Mouse (Mus musculus): ENCODE results near the gene Tmem182. TPM values are rescaled to one million over a fixed set of nuclear protein-coding genes. Genes with fewer than 3 reads are reported as not detected.

Tmem182 gene
- 0.35 and 0.56 TPM in 2 replicates for polyA plus RNA-seq (2016; fragmentation: Nextera tagmentation; extraction: Ambion mirVana)

DNA sequence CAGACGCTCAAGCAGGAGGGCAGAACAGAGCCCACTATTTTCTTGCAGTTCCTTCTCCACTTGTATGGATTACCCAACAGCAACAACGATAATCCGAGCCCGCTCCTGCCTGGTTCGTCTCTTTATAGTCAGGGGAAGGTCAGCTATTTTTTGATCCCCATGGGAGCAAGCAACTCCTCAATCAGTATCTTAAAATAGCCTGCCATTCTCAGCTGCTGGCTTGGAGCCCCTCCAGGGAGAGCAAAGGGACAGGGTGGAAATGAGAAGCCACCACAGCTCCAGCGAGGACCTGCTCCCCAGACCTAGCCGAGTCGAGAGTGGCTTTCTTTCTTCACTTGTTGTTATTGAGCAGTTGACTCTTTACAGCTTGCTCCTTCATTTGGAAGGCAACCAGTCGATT is at the start of gene Tmem182:
Gene Tmem182 (plus strand): TSS at position 251 of the 400 bp plus-strand sequence.
- Histone ChIP-seq H3K4me1 (no peaks in the 10 kb centered on the region), H3K4me3 (no peak within 1 kb of the TSS), H3K36me3 (no peaks in the 10 kb centered on the region), H3K27me3 (replicated peaks) (no peaks in the 10 kb centered on the region), H3K27ac (no peak within 1 kb of the TSS), H3K9ac (no peak within 1 kb of the TSS), H3K4me2 (replicated peaks) (no peak within 1 kb of the TSS), H3K9me3 (no peaks in the 10 kb centered on the region)
- ATAC-seq (ENCODE audit: low FRiP score, low read depth) = no peak
- WGBS = 81% methylated on average over 9 of the region's 9 CpGs

DNA sequence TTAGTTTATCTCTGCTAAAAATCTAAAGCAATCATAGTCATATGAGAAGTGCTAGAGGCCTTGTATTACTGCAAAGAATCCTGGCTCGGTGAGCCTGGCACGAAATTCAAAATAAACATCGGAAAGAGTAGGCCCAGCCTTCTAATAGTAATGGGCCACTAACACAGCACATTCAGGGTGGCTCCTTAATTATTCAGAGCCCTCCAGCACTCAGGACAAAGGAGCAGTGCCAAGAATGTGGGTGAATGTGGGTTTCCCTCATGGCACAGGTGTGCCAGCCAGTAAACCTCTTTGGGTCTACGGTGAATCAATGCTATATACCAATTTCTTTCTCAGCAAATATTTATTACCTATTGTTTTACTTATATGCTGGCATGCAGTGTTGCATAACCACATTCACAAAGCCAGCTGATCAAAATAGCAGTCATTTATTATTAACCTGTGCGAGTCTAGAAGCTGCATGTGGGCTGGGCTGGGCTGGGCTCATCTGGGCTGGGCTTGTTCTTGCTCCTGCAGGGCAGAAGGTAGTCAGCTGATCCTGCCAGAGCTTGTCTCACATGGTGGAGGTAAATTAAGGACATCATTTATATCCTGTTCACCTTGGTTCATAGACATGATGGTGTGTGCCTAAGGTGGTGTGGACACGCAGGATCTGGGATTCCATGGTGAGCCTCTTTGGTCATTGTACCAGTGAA is 45.5 kb upstream of the Tmem182 start:
- H3K4me1 ChIP-seq = no peaks in the 10 kb centered on the region
- H3K27ac ChIP-seq = no peak overlapping the region
- no peaks in the 10 kb centered on the region for H3K27me3 ChIP-seq (replicated peaks)
- 88% methylated on average over 6 of the region's 6 CpGs for WGBS
- no peaks in the 10 kb centered on the region for H3K36me3 ChIP-seq
- H3K4me2 ChIP-seq (replicated peaks) = no peak overlapping the region
- no peak for ATAC-seq (ENCODE audit: low FRiP score, low read depth)
- H3K9ac ChIP-seq = no peak overlapping the region
- no peaks in the 10 kb centered on the region for H3K9me3 ChIP-seq
- H3K4me3 ChIP-seq = no peak overlapping the region

DNA sequence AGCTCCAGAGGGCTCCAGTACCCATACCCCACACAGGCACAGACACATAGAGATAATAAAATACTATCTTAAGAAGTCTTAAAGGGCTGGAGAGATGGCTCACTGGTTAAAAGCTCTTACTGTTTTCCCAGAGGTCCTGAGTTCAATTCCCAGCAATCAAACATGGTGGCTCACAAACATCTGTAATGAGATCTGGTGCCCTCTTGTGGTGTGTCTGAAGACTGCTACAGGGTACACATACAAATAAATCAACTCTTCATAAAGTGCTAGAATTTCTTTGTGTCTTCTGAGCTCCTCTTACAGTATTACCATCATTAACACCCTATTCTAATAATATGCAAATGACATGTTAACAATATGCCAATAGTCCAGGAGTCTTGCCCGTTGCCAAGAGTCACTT is 41.4 kb upstream of the Tmem182 start:
- Histone ChIP-seq H3K27ac (no peak overlapping the region), H3K4me2 (replicated peaks) (no peak overlapping the region), H3K4me1 (no peaks in the 10 kb centered on the region), H3K9me3 (no peaks in the 10 kb centered on the region), H3K27me3 (replicated peaks) (no peaks in the 10 kb centered on the region), H3K9ac (no peak overlapping the region), H3K4me3 (no peak overlapping the region), H3K36me3 (no peaks in the 10 kb centered on the region)
- ATAC-seq (ENCODE audit: low FRiP score, low read depth) = no peak
- 81% methylated on average over 1 of the region's 1 CpGs for WGBS

DNA sequence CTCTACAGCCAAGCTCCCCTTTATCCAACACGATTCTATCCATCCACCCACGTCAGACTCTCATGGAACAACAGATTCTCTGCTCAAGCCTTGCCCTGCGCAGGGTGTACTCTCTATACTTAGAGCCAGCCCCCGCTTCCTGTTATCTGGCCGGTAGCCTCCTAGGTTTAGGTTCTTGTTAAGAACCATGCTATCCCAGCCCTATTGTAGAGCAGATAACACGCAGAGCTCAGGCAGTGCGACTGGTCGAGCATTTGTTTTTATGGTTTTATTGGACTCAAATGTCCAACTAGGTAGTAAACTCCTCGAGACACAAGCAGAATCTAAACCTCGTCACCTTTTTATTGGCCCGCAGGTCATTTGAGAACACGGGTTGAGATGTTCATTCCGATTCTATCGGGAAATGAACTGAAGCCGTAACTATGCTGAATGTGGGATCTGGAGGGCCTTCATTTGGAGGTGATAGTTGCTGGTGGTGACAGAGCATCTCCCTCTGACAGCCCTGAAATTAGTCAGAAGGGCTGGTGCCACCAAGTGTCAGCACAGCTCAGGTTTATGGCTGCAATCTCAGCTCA is 40.6 kb upstream of the Tmem182 start:
- no peaks in the 10 kb centered on the region for H3K9me3 ChIP-seq
- no peak overlapping the region for H3K27ac ChIP-seq
- no peaks in the 10 kb centered on the region for H3K27me3 ChIP-seq (replicated peaks)
- no peak for ATAC-seq (ENCODE audit: low FRiP score, low read depth)
- H3K4me2 ChIP-seq (replicated peaks) = no peak overlapping the region
- H3K36me3 ChIP-seq = no peaks in the 10 kb centered on the region
- H3K4me1 ChIP-seq = no peaks in the 10 kb centered on the region
- H3K9ac ChIP-seq = no peak overlapping the region
- no peak overlapping the region for H3K4me3 ChIP-seq
- 37% methylated on average over 15 of the region's 15 CpGs for WGBS

DNA sequence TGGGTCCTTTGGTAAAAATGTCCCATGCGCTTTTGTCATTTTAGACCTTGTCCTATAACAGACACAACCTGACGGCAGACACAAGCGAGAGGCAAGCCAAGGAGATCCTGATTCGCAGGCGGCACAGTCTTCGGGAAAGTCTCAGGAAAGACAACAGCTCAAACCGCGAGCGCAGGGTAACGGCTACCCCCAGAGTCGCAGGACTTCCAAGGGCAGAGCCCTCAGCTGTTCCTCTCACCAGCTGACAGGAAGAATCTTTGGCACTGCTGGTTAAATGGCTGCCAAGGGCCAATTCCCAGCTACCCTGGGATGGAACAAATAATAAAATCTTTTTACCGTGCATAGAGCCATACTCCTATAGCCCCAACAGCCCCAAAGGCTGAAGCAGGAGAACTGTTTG is 39.9 kb upstream of the Tmem182 start:
- no peaks in the 10 kb centered on the region for H3K36me3 ChIP-seq
- 81% methylated on average over 12 of the region's 12 CpGs for WGBS
- no peak overlapping the region for H3K4me2 ChIP-seq (replicated peaks)
- ATAC-seq (ENCODE audit: low FRiP score, low read depth) = no peak
- no peaks in the 10 kb centered on the region for H3K9me3 ChIP-seq
- H3K4me1 ChIP-seq = no peaks in the 10 kb centered on the region
- H3K4me3 ChIP-seq = no peak overlapping the region
- no peaks in the 10 kb centered on the region for H3K27me3 ChIP-seq (replicated peaks)
- no peak overlapping the region for H3K9ac ChIP-seq
- no peak overlapping the region for H3K27ac ChIP-seq

DNA sequence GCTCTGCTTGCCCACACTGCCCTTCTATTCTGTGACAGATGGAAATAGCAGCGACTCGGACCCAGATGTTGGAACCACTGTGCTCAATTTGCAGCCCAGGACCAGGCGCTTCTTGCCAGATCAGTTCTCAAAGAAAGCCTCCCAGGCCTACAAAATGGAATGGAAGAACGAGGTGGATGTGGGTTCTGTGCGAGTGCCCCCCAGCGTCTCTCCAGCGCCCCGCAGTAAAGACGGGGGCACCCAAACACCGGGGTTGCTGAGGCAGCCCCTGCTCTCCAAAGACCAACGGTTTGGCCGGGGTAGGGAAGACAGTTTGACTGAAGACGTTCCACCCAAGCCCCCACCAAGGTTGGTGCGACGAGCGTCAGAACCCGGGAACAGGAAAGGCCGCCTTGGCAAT is 37.8 kb upstream of the Tmem182 start:
- H3K4me2 ChIP-seq (replicated peaks) = no peak overlapping the region
- WGBS = 88% methylated on average over 18 of the region's 18 CpGs
- H3K36me3 ChIP-seq = no peaks in the 10 kb centered on the region
- no peak overlapping the region for H3K27ac ChIP-seq
- no peak overlapping the region for H3K9ac ChIP-seq
- H3K4me1 ChIP-seq = no peaks in the 10 kb centered on the region
- no peaks in the 10 kb centered on the region for H3K9me3 ChIP-seq
- ATAC-seq (ENCODE audit: low FRiP score, low read depth) = no peak
- no peaks in the 10 kb centered on the region for H3K27me3 ChIP-seq (replicated peaks)
- H3K4me3 ChIP-seq = no peak overlapping the region

DNA sequence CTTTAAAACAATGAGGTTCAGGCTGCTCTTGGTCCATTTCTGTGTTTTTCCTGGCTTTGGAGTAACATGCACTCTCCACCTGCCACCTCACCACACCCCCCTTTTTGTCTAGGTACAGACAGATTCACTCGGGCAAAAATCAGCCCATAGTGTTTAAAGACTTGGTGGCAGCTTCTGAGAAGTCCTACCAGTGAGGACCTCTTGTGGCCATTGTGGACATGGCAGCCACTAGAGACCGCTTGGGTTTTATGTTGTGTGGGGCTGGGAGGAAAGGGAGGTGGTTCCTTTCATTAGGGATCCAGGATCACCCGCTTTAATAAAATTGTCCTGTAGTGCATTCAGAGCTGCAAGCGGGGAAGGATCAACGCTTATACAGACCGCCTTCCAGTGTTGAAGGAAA is 36.8 kb upstream of the Tmem182 start:
- H3K27ac ChIP-seq = no peak overlapping the region
- 22% methylated on average over 6 of the region's 6 CpGs for WGBS
- H3K4me1 ChIP-seq = no peaks in the 10 kb centered on the region
- no peak overlapping the region for H3K4me2 ChIP-seq (replicated peaks)
- no peaks in the 10 kb centered on the region for H3K36me3 ChIP-seq
- no peak for ATAC-seq (ENCODE audit: low FRiP score, low read depth)
- H3K9ac ChIP-seq = no peak overlapping the region
- no peaks in the 10 kb centered on the region for H3K27me3 ChIP-seq (replicated peaks)
- H3K9me3 ChIP-seq = no peaks in the 10 kb centered on the region
- H3K4me3 ChIP-seq = no peak overlapping the region

DNA sequence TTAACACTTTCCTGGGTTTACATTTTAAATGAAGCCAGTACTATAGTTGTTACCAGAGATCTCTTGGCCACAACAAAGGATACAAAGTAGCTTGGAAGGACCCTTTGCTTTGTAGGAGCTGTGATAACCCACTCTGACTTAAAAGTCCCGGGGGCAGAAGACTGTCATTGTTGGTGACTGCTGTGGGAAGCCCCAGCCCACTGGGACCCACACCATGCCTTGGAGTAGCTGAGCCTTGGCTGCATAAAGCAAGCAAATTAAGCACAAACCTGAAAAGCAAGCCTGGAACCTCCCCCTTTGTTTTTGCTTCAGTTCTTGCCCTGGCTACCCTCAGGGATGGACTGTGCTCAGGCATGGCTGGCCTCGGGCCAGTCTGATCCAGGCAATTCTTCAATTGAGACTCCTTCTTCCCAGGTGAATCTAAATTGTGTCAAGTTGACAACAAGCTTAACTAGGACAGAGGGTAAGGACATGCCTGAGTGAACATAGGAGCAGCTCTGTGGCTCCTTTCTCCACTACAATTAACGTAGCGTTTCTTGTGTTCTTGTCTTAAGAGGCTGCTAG is 36.0 kb upstream of the Tmem182 start:
- no peak for ATAC-seq (ENCODE audit: low FRiP score, low read depth)
- Histone ChIP-seq H3K4me2 (replicated peaks) (no peak overlapping the region), H3K4me3 (no peak overlapping the region), H3K36me3 (peaks cover 8% of the 10 kb centered on the region; the same call in 1 of the 2 replicates), H3K27ac (no peak overlapping the region), H3K27me3 (replicated peaks) (no peaks in the 10 kb centered on the region), H3K4me1 (no peaks in the 10 kb centered on the region), H3K9me3 (no peaks in the 10 kb centered on the region), H3K9ac (no peak overlapping the region)
- 68% methylated on average over 4 of the region's 4 CpGs for WGBS

DNA sequence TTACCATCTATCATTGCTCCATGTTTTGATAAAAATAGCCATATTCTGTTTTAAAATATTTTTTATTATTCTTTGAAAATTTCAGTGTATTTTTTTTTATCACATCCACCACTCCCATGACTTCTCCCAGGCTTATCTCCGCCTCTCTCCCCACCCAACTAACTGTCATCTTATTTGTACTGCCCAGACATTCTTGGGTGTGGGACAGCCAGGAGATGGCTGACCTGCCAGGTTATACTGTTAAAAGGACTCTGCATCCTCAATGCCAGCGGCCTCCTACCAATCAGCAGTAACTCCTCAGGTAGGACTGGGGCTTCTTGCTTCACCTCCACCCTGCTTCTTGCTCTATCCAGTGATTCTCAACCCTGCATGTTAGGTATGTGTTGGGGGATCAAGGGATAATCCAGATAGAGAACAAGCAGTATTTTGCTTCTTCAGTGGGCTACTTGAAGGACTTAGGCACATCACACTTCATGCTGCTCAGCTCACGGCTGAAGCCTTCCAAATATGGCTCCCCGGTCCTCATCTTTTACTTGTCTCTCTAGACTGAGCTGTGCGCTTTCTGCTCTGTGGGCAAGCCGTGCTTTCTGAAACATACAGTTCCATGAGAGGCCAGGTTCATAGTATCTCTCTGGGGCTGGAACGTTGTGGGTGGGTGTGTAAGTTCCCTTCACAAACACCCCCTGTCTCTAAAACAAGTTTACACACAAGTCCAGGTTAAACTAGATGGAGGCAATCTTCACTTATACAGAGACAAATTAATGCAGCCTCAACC is 34.0 kb upstream of the Tmem182 start:
- no peak overlapping the region for H3K9ac ChIP-seq
- H3K36me3 ChIP-seq = peaks cover 8% of the 10 kb centered on the region; the same call in 1 of the 2 replicates
- H3K4me2 ChIP-seq (replicated peaks) = no peak overlapping the region
- ATAC-seq (ENCODE audit: low FRiP score, low read depth) = no peak
- no peaks in the 10 kb centered on the region for H3K27me3 ChIP-seq (replicated peaks)
- no peak overlapping the region for H3K27ac ChIP-seq
- no peaks in the 10 kb centered on the region for H3K9me3 ChIP-seq
- no peak overlapping the region for H3K4me3 ChIP-seq
- no peaks in the 10 kb centered on the region for H3K4me1 ChIP-seq
- WGBS = 91% methylated on average over 7 of the region's 7 CpGs

DNA sequence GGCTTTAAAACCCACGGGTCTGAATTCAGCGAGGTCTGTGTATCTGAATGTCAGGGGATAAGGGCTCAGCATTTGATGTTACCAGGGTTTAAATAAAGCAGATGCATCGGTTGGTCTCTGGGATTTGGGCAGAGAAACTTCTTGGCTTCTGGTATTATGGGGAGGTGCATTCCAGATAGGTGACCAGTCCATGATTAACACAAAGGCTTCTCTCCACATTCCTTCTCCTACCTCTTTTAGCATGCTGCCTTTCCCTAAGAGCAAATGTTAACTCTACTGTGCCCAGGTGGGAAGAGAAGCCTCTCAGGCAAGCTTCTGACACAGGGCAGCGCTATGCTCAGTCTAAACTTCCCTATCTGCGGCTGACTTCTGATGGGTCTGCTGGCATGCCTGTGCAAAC is 32.2 kb upstream of the Tmem182 start:
- no peak for ATAC-seq (ENCODE audit: low FRiP score, low read depth)

DNA sequence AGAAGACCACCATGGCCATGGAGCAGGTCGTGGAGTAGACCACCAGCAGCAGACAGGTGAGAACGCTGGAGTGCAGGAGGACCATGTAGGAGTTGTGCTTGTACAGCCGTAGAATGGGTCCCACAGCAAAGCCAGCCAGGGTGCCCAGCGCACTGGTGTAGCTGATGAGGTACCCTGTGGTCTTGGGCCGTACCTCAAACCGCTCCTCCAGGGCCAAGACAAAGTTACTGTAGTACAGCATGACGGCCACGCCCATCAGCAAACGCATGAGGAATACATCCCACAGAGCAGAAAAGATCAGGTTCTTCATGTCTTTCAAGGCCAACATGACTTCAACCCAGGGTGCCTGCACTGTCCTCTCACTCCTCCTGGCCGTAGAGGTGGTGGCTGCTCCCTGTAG is 31.4 kb upstream of the Tmem182 start:
- 93% methylated on average over 10 of the region's 10 CpGs for WGBS

More for the DNA sequence above, 32.2 kb upstream of the Tmem182 start:
- Histone ChIP-seq H3K4me3 (no peak overlapping the region), H3K27me3 (replicated peaks) (no peaks in the 10 kb centered on the region), H3K27ac (no peak overlapping the region), H3K9ac (no peak overlapping the region), H3K36me3 (peaks cover 8% of the 10 kb centered on the region; the same call in 1 of the 2 replicates), H3K4me2 (replicated peaks) (no peak overlapping the region), H3K4me1 (no peaks in the 10 kb centered on the region), H3K9me3 (no peaks in the 10 kb centered on the region)
- WGBS = 90% methylated on average over 5 of the region's 5 CpGs

DNA sequence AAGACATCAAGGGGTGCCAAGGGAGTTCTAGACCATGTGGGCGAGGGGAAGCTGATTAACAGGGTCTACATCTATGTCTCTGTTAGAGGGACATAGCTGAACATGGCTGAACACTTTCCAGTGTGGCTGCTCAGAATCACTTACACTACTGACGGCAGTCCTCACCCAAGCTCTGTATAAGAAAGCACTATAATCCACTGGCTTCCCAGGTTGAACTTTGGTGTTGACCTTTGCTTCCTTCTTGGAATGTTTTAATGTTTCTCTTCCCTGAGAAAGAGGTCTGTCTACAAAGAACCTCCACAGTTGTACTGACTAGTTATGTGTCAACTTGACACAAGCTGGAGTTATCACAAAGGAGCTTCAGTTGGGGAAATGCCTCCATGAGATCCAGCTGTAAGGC is 29.3 kb upstream of the Tmem182 start:
- 86% methylated on average over 2 of the region's 2 CpGs for WGBS
- ATAC-seq (ENCODE audit: low FRiP score, low read depth) = no peak
- Histone ChIP-seq H3K36me3 (peaks cover 24% of the 10 kb centered on the region), H3K4me3 (no peak overlapping the region), H3K9ac (no peak overlapping the region), H3K4me2 (replicated peaks) (no peak overlapping the region), H3K27ac (no peak overlapping the region), H3K4me1 (no peaks in the 10 kb centered on the region), H3K27me3 (replicated peaks) (no peaks in the 10 kb centered on the region), H3K9me3 (0 out of 2 replicates have a peak, but pooled peaks cover 7% of the 10 kb centered on the region)

More for the DNA sequence above, 31.4 kb upstream of the Tmem182 start:
- no peak for ATAC-seq (ENCODE audit: low FRiP score, low read depth)
- no peak overlapping the region for H3K27ac ChIP-seq
- no peaks in the 10 kb centered on the region for H3K4me1 ChIP-seq
- H3K36me3 ChIP-seq = peaks cover 13% of the 10 kb centered on the region; the same call in 1 of the 2 replicates
- H3K9ac ChIP-seq = no peak overlapping the region
- H3K27me3 ChIP-seq (replicated peaks) = no peaks in the 10 kb centered on the region
- 0 out of 2 replicates have a peak, but pooled peaks cover 7% of the 10 kb centered on the region for H3K9me3 ChIP-seq
- H3K4me3 ChIP-seq = no peak overlapping the region
- no peak overlapping the region for H3K4me2 ChIP-seq (replicated peaks)

All from neural tube, embryonic 12.5 days (tissue).